Mouse (Mus musculus) liver (tissue): ENCODE data around the gene Bricd5.

ENCODE experiments used
- DNase-seq: peaks from one replicate; pipeline ENCODE4 v3.0.0-alpha.2; 2020; ENCODE audit warnings: mixed read lengths

Bricd5 gene

DNA sequence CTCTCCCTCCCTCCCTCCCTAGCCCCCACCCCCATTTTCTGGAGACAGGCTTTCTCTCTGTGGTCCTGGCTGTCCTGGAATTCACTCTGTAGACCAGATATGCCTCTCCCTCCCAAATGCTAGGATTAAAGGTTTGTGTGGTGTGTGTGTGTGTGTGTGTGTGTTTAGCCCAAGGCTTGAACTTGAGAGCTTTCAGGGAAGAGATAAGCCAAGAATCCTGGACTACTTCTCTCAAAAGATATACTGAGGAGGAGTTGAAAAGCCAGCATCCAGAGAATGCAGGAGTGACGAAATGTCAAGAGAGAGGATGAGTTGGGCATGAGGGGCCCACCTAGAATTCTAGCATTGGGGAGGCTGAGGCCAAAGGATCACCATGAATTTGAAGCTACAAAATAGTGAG, 10.8 kb upstream of the Bricd5 start:
- DNase-seq, result no peak

DNA sequence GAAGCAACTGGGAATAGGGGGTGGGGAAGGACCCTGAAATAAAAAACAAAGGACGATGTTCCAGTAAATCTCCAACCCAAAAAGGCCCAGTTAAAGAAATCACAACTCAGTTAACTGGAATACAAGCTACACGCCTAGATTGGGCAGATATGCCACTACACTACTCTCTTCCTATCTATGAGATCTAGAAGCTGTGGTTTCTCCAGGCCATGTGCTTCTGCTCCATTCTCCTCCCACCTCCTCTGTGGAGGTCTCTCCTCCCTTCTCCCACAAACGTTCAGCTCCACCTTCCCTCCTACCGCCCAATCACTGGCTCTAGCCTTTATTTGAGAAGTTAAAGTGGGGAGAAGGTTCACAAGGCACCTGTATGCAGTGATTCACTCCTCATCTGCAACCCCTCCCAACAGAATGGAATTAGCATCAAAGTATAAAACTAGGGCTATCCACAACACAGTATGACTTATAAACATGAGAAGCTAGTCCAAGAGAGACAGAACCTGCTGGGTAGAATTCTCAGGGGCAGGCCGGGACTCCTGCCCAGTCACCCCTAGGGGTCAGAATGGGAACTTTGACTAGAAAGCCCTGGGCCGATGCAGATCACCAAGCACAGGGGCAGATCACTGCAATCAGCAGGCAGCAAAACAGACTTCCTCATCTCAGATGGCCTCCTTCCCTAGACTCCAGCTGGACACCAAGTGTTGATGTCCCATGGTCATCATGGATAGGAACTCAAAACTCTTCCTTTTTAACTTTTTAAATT, 10.1 kb upstream of the Bricd5 start:
- DNase-seq, result no peak

DNA sequence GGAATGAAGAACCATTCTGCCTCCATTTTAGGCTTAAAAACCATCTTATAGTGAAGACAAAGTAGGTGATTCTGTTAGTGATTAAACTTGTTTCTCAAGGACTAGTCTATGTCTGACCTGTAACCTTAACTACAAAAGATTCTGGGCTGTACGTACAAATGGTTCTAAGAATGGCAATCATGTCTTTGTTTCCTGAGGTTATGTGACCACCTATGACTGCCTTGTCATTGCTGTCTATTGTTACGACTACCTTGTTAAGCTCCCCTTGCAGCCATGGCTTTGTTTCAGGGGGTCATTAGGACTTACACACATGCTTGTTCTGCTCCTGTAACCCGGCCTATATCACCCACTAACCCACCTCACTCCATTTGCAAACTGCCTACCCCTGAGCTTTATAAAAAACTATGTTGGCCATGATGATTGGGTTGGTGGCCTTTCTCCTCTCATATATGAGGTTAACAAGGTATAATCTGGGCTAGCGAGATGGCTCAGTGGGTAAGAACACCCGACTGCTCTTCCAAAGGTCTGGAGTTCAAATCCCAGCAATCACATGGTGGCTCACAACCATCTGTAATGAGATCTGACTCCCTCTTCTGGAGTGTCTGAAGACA, 4.9 kb upstream of the Bricd5 start:
- no peak for DNase-seq

DNA sequence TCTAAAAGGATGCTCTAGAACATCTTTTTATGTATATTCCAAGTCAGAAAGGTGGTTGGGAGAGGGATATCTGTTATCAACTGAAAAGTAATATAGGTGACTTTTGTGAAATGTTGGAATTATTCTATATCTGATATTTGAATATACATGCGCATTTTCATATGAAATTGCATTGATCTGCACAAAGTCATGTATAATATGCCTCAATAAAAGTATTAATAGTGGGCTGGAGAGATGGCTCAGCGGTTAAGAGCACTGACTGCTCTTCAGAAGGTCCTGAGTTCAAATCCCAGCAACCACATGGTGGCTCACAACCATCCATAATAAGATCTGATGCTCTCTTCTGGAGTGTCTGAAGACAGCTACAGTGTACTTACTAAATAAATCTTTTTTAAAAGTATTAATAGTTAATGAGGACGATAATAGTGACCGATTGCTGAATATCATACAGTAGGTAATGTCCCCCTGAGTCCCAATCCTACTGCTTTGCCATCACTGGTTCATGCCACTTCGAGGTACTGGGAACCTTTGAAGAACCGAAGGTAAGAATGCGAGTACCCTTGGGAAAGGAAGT, 4.3 kb upstream of the Bricd5 start:
- no peak for DNase-seq

DNA sequence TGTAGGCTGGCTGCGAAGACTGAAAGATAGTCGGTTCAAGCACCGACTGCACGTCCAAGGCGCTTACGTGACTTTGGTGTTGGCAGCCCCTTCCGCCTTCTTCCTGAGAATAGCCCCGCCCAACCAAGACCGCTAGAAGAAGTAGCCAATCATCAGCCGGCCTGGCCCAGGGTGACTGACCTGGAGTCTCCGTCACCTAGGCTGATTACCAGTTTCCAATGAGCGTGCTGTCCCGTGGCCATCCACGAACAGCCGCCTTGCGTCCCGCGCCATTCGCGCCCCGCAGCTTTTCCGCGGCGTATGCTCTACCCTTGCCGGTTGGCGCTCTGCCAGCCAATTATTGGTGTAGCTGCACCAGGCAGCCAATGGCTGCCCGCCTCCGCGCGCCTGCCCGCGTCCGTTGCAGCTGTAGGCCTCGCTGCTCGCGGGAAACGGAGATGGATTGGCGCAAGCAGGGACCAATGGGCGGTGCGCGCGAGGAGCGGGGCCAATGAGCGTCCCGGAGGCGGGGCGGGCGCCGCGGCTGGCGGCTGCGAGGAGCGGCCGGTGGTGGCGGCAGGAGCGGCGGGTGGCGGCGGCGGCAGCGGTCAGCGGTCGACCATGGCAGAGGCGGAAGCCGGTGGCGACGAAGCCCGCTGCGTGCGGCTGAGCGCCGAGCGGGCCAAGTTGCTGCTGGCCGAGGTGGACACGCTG, 3.6 kb upstream of the Bricd5 start, which contains the start of the genes E4f1 and Pgp:
Gene E4f1 (minus strand): TSS at position 404 of the 693 bp plus-strand sequence.
Gene Pgp (plus strand): TSS at position 483 of the 693 bp plus-strand sequence.
- DNase-seq, result peak; percentile 99

DNA sequence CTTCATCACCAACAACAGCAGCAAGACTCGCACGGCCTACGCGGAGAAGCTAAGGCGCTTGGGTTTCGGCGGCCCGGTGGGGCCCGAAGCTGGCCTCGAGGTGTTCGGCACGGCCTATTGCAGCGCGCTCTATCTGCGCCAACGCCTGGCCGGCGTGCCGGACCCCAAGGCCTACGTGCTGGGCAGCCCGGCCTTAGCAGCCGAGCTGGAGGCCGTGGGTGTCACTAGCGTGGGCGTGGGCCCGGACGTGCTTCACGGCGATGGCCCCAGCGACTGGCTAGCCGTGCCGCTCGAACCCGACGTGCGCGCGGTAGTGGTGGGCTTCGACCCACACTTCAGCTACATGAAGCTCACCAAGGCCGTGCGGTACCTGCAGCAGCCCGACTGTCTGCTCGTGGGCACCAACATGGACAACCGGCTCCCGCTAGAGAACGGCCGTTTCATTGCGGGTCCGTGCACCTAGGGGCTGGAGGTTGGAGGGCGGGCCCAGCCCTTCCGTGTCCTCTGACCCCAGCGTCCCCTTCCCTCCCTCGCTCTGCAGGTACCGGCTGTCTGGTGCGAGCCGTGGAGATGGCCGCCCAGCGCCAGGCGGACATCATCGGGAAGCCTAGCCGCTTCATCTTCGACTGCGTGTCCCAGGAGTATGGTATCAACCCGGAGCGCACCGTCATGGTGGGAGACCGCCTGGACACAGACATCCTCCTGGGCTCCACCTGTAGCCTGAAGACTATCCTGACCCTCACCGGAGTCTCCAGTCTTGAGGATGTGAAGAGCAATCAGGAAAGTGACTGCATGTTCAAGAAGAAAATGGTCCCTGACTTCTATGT, 2.8 kb upstream of the Bricd5 start:
- DNase-seq, result peak; percentile 56

DNA sequence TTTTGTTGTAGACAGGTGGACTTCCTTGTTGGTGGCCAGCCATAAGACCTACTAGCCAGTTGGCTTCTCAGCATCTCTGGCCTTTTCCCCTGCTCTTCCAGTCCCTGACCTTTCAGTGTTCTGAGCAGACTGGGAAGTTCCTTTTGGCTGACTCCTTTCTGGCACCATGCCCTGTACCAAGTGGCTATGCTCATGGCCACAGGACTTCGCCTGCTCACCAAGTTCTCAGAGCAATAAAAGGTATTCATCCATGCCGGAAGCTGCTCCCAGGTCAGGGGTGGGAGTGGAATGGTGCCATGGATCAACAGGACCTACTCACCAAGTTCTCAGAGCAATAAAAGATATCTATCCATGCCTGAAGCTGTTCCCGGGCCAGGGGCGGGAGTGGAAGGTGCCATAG, 1.2 kb upstream of the Bricd5 start:
- no peak for DNase-seq

DNA sequence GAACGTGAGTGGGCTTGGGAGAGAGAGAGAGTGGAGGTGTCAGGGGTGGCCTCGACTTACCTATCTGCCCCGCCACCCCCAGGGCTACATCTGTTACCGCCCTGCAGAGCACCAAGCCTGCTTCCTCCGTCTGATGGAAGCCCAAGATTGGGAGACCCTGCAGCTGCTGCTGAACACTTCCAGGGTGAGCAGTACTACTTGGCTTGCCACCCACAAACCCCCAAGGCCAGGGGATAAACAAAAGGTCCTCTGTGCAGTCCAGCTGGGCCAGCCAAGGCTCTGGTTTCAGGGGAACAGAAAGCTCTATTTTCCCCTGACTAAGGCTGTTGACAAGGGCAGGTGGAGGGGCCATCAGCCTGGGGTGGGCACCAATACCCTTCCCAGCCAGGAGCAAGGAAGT, 873 bp downstream of the Bricd5 start:
- DNase-seq, result no peak

DNA sequence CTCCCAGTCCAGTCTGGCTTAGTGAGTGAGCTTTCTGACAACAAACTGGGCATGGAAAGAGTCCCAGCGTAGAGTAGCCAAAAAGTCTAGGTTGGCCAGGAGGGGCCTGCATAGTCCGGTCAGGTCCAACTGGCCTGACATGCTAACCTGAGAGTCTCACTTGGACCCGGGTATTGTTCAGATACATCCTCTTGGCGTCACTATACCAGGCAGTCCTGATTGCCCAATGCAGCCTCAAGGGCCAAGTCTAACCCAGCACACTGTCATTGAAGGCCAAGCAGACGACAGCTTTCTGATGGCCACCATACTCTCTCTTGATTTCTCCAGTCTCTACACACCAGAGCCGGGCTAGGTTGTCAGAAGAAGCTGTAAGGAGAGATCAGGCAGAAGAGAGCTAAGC, 1.9 kb downstream of the Bricd5 start:
- DNase-seq, result no peak

DNA sequence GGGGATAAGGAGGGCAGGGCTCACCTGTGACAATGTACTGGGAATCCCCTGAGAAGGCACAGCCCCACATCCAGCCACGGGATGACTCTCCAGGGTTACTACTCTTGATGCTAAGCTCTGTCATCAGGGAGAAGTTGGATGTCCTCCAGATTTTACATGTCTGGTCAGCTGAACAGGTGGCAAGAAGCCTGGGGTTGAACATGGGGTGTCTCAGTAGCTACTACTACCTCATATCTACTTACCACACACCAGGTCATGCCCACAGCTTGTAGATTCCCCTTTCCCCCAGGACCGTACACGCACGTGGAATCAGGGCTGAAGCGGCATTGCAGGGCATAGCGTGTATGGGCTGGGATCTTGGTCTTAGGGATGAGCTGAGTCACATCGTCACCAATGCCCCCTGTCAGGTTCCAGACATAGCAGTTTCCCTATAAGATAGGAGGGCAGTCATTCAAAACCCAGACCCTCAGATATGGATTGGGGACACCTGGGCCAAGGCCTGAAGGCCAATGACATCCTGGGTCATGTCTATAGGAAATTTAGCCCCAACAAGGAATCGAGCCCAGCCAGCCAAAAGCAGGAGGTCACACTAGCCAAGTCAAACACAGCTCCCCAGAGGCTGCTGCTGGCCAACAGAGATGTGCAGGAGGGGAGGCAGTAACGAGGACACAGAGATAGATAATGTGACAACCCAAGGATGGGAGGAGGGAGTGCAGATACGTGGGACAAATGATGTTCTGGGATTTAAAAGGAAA, 2.5 kb downstream of the Bricd5 start:
- DNase-seq, result no peak

DNA sequence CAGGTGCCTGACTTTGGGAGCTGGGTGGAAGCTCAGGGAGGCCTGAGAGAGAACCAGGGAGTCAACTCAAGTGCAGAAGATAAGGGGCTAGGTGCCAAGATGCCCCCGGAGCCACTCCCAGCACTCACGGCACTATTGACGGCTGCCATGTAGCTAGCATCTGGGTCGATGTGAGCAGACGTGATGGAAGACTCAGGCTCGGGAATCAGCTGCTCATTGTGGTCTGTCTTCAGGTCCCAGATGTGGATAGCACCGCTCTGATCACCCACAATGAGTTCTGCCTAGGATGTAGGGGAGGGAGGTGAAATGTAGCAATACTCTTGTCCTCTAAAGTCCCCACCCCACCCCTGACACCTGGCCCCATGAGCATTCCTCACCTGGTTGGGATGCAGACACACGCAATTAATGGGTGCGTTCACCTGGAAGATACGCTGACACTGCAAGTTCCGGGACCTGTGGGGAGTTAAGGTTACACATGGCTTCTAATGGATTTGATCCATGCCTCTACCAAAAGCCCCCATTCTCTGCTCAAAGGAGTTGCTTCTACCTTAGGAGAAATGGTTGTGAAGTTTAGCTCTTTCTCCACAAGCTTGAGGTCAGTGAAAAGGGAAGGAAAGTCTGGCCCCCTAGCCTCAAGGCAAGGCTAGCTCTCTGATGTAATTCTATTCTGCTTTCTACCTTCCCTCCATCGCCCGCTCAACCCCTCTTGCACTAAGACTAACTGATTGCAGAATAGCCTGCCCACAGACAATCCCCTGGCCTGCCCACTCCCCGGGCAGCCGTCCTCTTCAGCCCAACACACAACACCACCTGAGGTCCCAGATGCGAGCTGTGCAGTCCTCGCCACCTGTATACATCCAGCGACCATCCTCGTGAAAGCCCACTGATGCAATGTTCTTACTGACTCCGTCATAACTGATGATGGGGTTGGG, 3.6 kb downstream of the Bricd5 start:
- no peak for DNase-seq

DNA sequence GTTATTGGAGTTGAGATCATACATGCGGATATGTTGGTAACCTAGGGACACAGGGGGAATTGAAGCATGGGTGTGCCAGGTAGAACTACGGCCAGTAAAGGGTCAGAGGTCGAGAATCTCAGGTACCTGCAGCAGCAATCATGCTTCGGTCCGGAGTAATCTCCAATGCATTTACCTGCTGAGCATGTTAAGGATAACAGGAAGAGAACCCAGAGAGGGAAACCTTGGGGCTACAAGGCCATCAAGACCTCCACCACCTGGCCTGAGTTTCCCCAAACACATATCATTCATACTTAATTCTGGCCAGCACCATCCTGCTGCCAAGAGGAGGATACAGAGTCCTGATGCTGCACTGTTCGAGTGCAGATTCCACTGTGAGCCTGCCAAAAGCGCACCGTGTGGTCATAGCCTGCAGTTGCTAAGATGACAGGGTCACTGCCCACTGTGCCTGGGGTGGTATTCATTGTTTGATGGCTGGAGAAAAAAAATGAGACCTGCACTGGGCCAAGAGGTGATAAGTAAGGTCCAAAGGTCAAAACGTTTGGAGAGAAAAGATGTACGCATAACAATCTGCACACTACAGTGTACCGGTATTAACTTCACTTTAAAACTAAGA, 4.4 kb downstream of the Bricd5 start:
- DNase-seq, result no peak

DNA sequence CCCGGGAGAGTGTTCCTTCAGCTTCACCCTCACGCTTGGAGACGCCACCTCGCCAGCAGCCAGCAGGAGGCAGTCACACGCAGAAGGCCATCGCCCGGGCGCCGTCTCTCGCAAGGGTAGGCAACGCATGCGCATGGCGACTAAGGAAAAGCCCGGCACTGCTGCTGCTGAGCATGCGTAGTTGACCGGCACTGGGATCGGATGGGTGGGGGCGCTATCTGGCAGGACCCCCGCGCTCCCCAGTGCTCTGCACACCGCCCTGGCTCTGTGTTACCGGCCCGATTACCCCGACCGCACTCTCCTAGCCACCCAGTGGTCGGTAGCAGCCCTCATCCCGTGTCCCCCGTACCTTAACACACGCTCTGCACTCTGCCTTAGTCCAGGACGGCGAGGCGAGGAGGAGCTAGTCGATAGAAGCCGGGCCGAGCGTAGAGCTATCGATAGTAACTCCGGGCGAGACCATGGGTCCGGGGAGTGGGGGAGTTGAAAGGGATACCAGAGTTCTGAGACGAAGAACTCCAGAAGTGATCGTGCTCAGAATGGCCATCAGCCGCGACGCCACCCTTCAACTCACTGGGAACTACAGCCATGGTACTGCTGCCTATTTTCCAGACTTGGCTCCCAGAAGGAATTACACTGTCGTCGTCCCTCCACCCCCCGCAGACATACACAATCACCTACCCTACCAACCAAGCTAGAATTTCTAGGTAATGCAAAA, 5.1 kb downstream of the Bricd5 start, which contains the start of gene Mlst8:
Gene Mlst8 (minus strand): TSS at position 416 of the 718 bp plus-strand sequence.
- peak; percentile 97 for DNase-seq

DNA sequence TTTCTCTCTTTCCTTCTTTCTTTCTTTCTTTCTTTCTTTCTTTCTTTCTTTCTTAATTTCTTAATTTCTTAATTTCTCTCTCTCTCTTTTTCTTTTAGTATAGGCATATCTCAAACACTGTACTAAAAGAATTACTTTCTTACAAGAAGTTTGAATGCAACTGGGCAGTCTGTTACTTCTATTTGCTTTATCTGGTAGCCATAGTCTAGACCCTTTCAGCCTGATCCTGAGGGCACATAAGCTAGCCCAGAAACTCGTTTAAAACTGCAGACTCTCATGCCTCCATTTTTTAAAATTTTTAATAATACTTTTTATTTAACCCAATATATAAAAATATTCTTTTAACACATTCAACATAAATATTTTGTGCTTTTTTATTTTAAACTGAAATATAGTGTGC, 5.7 kb downstream of the Bricd5 start:
- no peak for DNase-seq

DNA sequence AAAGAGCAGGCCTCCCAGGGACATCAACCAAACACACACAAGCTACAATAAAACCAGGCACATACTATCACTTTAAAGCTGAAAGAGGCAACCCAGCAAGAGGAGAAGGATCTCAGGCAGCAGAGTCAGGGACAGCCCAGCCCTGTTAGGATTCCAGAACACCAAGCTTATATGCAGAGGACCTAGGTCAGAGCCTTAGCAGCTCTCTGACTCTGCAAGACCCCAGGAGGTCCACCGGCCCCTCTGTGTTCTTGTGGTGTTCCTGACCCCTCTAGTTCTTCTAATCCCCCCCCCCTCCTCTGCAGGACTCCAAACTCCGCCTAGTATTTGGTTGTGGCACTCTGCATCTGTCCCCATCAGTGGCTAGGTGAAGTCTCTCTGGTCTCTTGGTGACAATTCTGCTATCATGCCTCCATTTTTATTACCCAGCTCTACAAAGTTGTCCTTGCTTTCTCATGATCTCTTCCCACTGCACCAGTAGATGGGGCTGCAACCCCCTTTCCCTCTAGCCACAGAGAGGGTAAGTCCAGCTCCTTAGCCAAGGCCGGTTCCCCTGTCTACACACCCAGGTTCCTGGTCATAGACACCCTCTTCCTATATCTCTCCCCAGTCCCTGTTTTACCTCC, 6.6 kb downstream of the Bricd5 start:
- DNase-seq, result no peak

DNA sequence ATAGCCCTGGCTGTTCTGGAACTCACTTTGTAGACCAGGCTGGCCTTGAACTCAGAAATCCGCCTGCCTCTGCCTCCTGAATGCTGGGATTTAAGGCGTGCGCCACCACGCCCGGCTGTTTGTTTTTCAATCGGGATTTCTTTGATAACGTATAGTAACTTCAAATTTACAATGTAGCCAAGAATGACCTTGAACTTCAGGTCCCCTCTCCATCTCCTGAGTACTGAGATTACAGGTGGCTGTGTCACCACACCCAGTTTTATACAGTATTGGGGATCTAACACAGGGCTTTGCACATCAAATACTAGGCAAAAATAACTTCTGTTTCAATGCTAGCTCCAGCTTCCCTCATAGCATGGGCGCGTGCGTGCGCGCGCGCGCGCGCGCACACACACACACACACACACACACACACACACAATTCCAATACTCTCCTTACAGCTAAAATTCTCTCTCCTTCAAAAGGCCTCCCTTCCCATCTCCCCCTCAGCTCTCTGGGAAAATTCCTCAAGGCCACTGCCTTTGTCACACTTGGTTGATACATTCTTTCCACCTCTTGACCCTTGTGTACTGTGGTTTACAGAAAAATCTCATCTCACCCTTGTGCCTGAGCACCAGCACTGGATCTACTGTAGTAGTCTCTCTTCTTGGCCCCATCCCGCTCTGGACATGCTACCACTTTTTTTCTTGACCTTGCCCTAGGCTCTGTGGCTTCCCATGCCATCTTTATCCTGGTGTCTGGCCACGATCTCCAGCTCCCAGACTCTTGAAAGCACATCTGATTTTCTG, 7.5 kb downstream of the Bricd5 start:
- DNase-seq, result no peak

DNA sequence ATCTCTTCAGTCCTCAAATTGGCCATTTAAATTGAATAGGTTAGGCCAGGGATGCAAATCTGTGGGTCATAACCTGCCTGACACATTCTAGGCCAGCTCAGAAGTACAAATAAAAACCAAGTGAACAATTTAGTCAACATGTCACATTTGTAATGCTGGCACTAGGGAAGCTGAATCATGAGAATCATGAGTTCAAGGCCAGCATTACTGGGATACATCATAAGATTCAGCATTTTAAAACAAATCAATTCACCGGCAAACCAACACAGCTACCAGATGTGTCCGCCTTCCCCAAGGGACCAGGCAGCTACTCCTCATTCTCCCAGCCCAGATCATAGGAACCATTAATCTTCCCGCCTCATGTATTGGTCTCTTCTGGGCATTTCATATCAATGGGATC, 9.8 kb downstream of the Bricd5 start:
- DNase-seq, result no peak
